Mouse (Mus musculus) gastrocnemius, postnatal 36 days (tissue): ENCODE data around the gene Nxph4. TPM values are rescaled to one million over a fixed set of nuclear protein-coding genes. Genes with fewer than 3 reads are reported as not detected.

ENCODE experiments used
- DNase-seq, 2 experiments: peaks; one replicate each; pipeline ENCODE4 v3.0.0; 2022
- intact Hi-C: fragments of 180-260 bp; cut with DNase I; formaldehyde crosslinking; loops from one replicate; pipeline ENCODE4 v1.15.1; 2025
- total RNA-seq, 2 experiments: library from RNA; stranded (reverse); gene quantifications; 2 replicates each; pipeline ENCODE4 v1.2.3; 2021

The Nxph4 gene
- total RNA-seq, 2 experiments from 2014 or later: 0.20 TPM

DNA sequence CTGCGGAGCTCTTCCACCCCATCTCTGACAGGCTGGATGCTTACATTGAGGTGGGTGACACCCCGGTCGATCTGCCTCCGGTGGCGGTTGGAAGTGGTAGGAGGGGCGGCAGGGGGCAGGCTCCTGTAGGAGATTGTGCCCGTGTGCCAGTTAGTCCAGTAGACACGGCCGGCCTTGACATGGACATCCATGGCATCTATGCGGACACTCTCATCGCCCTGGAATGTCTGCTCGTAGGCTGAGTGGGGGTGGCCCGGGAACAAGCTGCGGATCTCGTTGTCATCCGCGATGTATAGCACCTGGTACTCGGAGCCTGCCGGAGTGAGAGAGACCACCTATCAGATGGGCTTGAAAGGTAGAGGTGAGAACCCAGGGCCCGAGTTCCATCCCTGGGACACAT lies 10.0 kb upstream of the Nxph4 start:
- DNase-seq: no peak
- intact Hi-C loops: no loop called here

DNA sequence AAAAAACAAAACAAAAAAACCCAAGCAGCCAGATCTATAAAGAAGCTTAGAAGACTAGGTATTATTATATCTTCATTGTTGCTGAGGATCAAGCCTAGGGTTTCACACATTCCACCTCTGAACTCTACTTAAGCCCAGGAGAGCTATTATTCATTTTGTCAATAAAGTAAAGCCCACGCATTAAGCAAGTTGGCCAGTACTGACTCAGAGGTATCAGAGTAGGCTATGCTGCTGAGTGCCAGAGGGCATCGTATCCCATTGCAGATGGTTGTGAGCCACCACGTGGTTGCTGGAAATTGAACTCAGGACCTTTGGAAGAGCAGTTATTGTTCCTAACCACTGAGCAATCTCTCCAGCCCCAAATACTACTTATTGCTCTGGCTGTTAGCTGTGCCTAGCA lies 9.6 kb upstream of the Nxph4 start:
- intact Hi-C loops: no loop called here

DNA sequence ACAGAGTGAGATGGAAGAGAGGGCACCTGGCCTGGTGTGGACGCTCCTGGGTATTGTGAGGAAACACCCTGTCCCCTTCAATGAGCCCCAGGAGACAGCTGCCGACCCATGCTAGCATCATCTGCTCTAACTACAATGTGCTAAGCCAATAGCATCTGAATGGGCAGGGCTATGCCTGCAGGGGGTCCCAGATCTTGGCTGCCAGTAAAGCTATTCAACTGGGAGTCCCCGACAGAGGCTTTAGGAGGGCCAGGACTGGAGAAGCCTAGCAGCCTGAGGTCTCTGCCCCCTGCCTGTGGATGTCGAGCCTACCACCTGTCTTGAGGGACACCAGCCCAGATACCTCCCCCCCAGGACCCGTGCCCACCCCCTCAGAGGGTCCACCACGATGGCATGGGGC lies 8.4 kb upstream of the Nxph4 start:
- intact Hi-C loops: no loop called here
- no peak for DNase-seq

More for the DNA sequence above, 9.6 kb upstream of the Nxph4 start:
- DNase-seq: no peak

DNA sequence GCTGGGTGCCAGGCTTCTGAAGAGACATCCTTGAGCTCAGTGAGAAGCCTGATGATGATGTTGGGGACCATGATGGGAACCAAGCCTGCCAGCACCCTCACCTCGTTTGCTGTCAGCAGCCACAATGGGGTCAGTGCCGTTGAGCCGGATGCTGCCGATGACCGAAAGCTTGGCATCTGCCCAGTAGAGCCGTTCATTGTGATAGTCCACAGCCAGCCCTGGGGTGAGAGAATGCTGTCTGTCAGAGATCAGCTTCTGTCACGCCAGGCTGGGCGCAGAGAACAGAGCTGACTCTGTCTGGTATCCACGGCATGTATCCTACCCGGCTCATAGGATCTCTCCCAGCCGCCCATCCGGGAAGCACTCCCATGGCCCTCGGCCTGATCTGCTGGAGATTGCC lies 7.7 kb upstream of the Nxph4 start:
- intact Hi-C loops: no loop called here
- DNase-seq: no peak

DNA sequence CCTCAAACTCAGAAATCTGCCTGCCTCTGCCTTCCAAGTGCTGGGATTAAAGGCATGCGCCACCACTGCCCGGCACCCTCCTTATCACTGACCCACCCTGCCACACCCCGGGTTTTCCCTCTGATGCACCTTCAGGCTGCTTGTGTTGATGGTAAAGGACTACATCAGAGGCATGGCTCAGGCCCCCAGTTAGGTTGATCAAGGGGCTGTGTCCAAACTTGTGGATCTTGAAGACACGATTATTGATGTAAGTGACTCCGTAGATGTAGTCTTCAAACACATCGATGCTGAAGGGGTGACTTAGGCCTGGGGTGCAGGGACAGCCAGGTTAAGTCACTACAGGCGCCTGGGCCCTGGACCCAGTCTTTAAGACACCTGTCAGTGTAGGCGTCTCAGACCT lies 7.2 kb upstream of the Nxph4 start:
- intact Hi-C loops: no loop called here

DNA sequence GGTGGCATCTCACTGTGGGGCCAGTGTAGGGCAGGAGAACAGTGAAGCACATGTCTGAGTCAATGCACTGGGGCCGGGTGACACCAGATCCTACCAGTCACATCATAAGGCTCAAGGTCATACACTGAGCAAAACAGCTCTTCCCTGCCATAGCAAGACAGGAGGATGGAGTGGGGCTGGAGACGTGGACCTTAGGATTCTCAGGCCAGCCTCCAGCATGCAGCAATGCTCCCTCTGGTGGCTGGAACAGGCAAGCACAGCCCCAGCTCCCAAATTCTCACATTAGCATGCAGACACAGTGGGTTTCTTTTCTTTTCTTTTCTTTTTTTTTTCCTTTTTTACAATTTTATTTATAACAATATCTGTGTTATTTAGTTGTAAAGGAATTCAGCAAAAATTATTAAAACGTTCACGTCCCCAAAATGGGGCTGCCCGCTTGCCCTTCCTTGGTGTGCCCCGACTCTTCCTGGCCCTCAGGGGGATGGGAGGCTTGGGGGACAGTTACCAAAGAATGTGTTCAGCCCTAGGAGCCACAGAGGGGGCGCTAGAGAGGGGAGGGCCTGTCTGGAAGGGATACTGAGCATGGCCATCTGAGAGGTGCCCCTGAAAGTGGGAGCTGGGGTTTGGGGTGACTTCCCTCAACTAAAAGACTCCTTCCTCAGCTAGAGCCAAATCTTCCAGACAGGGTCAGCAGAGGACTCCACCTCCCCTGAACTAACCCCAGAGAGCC lies 3.7 kb upstream of the Nxph4 start:
- intact Hi-C loops: loop anchor here (2.0 kb wide), 1 partner anchor 57 kb away; no protein-coding TSS in a partner anchor
- peak; percentile 72 to 78 for DNase-seq

More for the DNA sequence above, 7.2 kb upstream of the Nxph4 start:
- no peak for DNase-seq

DNA sequence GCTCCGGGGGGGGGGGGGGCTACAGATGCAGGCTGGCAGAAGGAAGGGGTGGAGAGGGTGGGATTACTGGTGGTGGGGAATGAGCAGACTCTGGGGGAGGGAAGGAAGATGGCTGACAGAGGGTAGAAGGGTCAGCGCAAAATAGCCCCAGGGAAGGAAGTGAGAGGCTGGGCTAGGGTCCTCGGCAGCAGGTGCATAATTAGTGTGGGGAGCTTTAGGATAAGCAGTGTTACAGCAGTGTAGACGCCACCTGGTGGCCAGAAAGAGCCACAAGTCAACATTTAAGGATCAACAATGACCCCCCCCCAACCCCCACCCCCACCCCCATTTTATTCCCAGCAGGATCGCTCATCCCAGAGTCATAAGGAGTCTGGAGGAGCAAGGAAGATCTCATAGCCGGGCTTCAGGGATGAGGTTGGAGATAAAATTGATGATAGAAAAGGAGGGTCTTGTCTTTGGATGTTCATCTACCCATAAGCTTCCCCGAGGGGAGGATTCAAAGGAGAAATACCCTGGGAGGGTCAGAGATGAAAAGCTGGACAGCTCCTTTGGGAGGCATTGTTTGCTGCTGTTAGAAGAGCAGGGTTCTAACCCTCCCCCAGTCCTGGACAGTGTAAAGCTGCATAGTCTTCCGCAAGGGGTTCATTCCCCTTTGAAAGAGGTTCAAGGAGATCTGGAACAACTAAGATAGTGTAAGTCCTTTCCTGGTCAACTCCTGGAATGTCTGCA lies 2.4 kb upstream of the Nxph4 start:
- intact Hi-C loops: loop anchor here (1.0 to 2.0 kb wide), 2 partner anchors 23 to 56 kb away; no protein-coding TSS in a partner anchor
- DNase-seq: no peak

DNA sequence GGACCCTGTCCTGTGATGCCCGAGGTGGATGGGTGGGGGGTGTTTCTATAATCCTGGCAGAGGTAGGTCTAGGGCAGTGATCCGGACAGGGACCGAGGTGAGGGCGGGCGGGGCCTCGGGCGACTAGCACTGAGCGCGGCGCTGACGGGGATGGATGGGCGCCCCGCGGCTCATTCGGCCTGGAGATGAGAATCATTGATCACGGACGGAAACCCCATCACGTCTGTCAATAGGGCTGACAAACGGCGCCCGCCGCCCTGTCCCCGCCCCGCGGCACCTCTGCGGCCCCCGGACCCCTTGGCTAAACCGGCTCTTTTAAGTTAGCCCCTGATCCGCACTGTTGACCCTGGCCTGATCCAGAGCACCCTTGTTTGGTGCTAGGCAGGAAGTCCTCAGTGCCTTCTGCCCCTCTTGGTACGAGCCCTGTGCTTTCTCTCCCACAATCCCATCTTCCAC lies 598 bp upstream of the Nxph4 start:
- no peak for DNase-seq
- intact Hi-C loops: no loop called here

DNA sequence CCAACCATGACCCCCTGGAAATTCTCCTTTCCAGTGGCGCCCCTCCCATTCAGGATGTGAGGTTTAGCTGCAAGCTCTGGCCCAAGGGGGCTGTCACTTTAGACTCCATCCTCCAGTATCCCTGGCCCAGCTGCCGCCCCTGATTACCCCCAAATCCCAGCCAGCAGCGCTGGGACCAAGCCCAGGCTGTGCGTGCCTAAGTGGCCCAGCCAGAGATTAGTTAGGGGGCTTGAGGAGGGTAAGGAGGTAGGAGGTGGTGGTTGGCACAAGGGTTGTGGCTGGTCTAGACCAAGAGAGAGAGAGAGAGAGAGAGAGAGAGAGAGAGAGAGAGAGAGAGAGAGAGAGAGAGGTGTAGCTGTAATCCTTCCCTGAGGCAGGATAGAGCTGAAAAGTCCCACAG lies 2.8 kb downstream of the Nxph4 start:
- intact Hi-C loops: no loop called here
- no peak for DNase-seq

DNA sequence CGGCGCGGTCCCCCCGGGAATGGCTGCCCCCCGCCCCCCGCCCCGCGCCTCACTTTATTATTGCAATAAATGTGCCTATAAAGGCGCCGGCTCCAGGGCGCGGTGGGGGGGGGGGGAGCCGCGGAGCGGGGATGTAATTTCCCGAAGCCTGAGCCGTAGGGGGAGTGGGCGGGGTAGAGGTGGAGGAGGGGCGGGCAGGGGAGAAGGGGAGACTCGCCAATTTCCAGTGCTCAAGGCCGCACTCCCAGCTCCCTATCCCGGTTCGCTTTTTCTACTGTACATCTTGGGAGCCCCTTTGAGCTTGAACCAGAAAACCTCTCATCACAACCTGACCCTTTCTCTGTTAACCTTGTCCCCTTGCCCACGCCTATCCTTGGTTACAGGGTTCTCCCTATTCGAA lies 3.4 kb downstream of the Nxph4 start:
- intact Hi-C loops: no loop called here
- no peak for DNase-seq

DNA sequence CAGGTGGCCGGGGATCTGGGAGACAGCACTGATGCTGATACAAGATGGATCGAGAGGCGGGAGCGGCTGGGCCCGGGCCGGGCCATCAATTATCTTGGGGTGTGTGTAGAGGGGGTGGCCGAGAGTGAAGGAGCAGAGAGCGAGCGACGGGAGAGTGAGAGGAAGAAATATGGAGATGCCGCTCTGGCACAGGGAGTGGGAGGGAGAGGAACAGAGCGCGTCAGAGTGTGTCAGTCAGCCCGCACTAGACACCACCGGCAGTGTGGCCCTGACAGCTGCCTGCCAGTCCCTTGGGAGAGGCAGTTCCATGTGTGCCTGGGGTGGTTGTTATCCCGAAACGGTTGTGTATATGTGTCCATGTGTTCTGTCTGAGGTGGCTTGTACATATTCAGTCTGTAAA lies 6.9 kb downstream of the Nxph4 start:
- intact Hi-C loops: no loop called here
- DNase-seq: no peak

DNA sequence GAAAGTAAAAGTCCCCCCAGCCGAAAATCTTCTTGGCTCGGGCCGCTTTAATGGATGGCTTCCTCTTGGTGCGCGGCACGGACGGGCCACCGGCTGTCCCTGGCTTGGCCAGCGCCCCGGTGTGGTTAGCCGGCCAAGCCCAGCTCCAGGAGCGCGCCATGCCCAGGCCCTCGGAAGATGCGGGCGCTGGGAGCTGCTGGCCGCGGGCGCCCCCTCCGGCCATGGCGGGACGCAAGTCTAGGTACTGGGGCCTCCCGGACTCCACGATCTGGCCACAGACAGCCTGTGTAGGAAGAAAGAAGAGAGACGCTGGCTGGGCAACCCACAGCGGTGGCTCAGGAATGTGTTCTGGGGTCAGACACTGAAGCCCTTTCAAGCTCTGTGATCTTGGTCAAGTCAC lies 7.7 kb downstream of the Nxph4 start:
- intact Hi-C loops: no loop called here
- peak; percentile 49 to 65 for DNase-seq

DNA sequence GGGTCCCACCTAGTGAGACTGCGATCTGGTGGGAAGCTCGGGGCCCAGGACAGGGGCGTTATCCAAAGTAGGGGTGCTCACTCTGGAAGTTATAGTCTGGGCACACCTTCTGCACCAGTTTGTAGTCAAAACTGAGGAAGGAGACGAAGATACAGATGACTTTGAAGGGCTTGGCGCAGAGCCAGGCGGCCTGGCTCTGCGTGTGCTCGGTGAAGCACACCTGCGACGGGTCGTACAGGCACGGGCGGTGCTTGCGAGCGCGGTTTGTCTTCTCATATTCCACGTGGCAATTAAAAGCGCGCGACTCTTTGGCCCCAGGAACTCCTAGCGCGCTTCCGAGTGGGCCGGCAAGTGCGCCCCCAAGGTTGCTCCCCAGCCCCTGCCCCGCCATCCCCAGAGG lies 8.3 kb downstream of the Nxph4 start:
- intact Hi-C loops: no loop called here
- no peak for DNase-seq

DNA sequence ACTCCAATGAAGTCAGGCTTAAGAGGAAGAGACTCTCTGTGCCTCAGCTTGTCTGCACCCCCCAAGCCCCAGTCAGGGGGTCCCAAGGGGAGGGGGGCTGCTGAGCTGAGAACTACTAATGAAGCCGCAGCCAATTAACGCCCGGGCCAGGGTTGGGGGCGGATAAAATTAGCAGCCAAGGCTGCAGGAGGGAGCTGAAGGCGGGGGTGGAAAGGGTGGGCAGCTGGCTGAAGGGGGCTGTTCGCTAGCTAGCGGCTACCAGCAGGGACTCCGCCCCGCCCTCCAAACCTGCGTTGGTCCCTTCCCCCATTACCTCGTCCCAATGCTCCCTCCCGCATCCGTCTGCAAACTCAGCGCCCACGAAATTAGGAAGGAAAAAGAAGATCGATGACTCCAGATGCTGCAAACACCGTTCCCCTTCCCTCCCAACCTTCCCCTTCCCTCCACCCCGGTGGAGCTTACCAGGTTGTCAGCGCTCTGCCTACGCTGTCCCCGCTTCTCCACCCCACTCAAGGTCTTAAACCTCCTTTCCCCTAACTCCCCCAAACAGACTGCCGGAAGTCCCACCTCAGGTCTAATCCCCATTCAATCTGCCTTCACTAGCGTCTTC lies 9.6 kb downstream of the Nxph4 start:
- intact Hi-C loops: no loop called here
- no peak for DNase-seq

DNA sequence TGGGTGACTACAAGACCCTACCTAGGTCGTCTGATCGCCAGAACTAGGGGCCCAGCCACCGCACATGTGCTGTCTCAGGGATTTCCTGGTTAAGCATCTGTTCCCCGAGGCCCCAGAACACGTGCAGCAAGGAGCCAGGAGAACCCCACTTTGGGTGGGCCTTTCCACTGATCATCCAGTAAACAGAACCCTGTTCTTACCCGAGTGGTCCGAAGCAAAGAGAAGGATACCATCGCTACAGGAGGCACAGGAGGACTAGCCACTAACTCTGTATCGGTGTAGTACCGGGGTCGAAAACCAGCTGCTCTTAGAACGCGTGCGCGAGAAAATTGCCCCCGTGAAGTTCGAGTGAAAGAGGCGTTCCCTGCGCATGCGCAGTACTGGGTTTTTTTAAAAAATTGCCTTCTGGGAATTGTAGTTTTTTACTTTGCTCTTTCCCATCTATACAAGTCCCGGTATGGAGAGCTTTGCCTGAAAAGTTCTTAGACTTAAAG lies 12.2 kb downstream of the Nxph4 start, which contains the start of gene Shmt2:
Shmt2 (minus strand) TSS at position 357 of the 494 bp plus-strand sequence.
- intact Hi-C loops: no loop called here
- peak; percentile 68 to 69 for DNase-seq

DNA sequence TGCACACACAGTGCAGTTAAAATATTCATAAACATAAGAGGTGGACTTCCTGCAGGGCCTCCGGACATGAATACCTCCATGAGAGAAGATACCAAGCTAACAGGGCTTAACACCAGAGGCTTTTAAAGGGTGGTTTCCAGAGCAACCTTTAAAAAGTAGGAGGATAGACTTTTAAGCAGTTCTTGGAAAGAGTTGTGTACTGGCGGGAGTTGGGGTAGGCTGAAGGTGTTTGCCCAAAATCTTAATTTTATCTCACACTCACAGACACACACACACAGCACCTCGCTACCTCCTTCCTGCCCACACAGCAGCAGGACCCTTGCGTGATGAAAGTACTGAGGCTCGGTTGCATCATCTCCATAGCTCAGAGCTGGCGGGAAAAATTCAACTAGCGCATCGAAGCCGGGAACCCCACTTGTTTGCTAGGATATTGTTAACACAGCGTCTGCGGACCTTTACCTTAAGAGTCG lies 12.7 kb downstream of the Nxph4 start:
- intact Hi-C loops: no loop called here
- DNase-seq: no peak

DNA sequence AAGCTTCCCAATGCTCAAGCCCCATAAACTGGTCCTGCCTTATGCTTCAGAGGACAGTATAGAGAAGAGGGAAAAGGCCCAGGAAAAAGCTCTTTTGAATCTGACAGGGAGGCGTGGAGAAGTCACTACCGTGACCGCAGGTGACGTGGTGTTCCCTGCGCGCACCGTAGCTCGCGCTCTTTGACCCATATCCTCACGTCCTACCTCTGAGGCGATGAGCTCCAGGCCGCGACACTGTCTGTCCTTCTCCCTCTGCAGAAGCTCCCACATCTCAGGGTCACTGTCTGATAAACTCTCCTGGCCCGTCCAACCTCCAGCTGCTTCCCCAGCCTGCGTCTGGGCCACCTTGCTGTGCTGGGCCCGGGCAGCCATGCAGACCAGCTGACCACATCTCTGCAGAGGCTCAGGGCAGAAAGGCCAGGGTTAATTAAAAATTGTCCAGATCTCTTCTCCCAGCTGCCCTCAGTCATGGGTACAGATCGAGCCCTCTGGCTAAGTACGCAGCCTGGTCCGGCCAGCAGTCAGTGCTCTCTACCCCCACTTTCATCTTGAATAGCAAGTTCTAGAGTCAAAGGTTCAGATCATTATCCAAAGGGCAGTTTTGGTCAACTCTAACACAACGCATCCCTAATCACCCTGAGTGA lies 13.5 kb downstream of the Nxph4 start:
- intact Hi-C loops: no loop called here
- no peak for DNase-seq

DNA sequence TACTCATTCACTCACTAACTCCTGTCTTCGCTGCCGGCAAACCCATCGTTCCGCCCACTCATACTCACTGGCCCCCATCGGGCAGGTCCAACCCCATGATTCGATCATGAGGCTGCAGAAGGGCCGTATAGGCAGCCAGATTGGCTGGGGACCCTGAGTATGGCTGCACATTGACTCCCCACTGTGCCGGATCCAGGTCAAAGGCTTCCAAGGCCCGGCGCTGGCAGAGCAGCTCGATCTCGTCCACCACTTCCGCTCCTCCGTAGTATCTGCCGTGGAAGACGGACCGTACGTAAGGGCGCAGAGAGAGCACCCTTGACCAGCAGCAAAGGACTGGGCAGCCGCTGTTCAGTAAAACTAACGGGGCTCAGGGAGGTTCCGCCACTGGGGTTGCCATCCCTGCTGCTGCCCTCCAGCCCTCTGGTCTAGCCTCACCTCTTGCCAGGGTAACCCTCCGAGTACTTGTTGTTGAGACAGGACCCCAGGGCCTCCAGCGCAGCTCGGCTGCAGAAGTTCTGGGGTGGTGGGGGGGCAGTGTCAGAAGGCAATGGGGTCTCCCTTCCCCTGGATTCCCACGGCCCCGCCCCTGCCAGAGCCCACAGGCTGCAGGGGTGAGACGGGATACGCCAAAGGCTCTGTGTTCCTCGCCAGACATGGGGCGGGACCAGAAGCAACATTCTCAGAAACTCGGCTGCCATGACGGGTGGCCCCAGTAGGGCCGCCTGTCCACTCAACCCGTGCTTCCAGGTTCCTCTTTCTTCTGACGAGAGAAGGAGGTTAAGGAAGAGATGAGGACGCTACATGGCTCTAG lies 14.3 kb downstream of the Nxph4 start:
- DNase-seq: no peak
- intact Hi-C loops: no loop called here

DNA sequence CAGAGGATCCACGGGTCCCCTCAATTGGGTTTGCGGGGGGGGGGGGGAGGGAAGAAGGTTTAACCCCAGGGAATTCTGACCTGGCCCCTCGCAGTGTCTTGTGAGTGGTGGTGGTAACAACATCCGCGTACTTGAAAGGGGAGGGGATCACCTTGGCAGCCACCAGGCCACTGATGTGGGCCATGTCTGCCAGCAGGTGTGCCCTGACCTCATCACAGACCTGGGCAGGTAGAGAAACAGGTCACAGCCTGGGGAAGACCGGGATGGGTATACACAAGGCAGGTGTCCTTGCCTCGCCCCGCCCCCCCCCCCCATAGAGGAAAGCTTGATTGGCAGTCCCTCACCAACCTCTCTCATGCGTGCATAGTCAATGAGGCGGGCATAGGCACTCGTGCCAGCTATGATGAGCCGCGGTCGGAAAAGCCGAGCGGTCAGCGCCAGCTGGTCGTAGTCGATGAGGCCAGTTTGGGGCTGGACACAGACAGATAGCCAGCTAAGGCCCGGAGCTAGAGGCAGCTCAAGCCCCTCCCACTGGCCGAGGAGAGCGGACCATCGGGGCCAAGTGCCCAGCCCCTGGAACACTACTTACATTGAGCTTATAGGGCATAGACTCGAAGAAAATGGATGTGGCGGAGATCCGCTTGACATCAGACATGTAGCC lies 15.2 kb downstream of the Nxph4 start:
- intact Hi-C loops: no loop called here
- no peak for DNase-seq
